Mouse (Mus musculus) midbrain, postnatal 0 days (tissue): Measurements from ENCODE around the gene Rps25. TPM values are rescaled to one million over a fixed set of nuclear protein-coding genes. Genes with fewer than 3 reads are reported as not detected.
"Not testable (repeated sequence)": the region's sequence is repeated elsewhere in the genome, so short reads cannot be mapped to it uniquely, and the experiment has no call there.

Experiments used
- ATAC-seq: fragments of 200-750 bp; cut with Nextera tagmentation; 2 replicates; pipeline ENCODE4 v1.8.0; 2017; ENCODE audit warnings: moderate number of reproducible peaks, mild to moderate bottlenecking, moderate TSS enrichment, moderate library complexity; ENCODE audit not compliant: low FRiP score
- DNase-seq: peaks from one replicate; pipeline ENCODE4 v3.0.0-alpha.2; 2015; ENCODE audit warnings: low spot score
- H3K27ac ChIP-seq: fragments of 300-500 bp; sonication (generic); 2 replicates; pipeline ENCODE4 v1.5.1; 2014; ENCODE audit warnings: low read depth, mild to moderate bottlenecking, low read length, mixed read lengths
- H3K27me3 ChIP-seq: fragments of 300-500 bp; sonication (generic); 2 replicates; pipeline ENCODE4 v1.6.1; 2014; ENCODE audit warnings: low read length, control low read depth, mixed read lengths; ENCODE audit not compliant: insufficient read depth
- H3K36me3 ChIP-seq: fragments of 300-500 bp; sonication (generic); 2 replicates; pipeline ENCODE4 v1.6.1; 2014; ENCODE audit warnings: low read length, control low read depth, mixed read lengths; ENCODE audit not compliant: insufficient read depth
- H3K4me1 ChIP-seq: fragments of 300-500 bp; sonication (generic); 2 replicates; pipeline ENCODE4 v1.6.1; 2014; ENCODE audit warnings: mild to moderate bottlenecking, control low read depth, antibody characterized with exemption, low read length, mixed read lengths; ENCODE audit not compliant: insufficient read depth
- H3K4me2 ChIP-seq: fragments of 300-500 bp; sonication (generic); 2 replicates; pipeline ENCODE4 v1.6.1; 2014; ENCODE audit warnings: low read depth, mild to moderate bottlenecking, low read length, mixed read lengths; ENCODE audit not compliant: poor library complexity, severe bottlenecking
- H3K4me3 ChIP-seq: fragments of 300-500 bp; sonication (generic); 2 replicates; pipeline ENCODE4 v1.5.1; 2014; ENCODE audit warnings: low read depth, mild to moderate bottlenecking, low read length, moderate library complexity
- H3K9ac ChIP-seq: fragments of 300-500 bp; sonication (generic); replicated peaks from 2 replicates; pipeline ENCODE4 v1.6.1; 2014; ENCODE audit warnings: mild to moderate bottlenecking, low read length, moderate library complexity, mixed read lengths; ENCODE audit not compliant: poor library complexity, severe bottlenecking
- H3K9me3 ChIP-seq: fragments of 300-500 bp; sonication (generic); 2 replicates; pipeline ENCODE4 v1.6.1; 2016; ENCODE audit warnings: low read length, control low read depth
- CTCF ChIP-seq: IDR thresholded peaks from 2 replicates; pipeline ENCODE4 v1.5.1; 2016; ENCODE audit warnings: antibody characterized with exemption, mild to moderate bottlenecking
- WGBS: fragments of 180-500 bp; shearing (Covaris S2); extraction: QIAGEN DNeasy Blood & Tissue Kit; methylation state at CpG from one replicate; pipeline ENCODE4 v1.1.7; 2014; 5-methylcytosine and 5-hydroxymethylcytosine counted together
- polyA plus RNA-seq: library from polyadenylated mRNA; unstranded; fragments of >200 nt; fragmentation: Nextera tagmentation; extraction: Ambion mirVana; gene quantifications from 2 replicates; pipeline ENCODE4 v1.2.1, GENCODE M21; 2015
- total RNA-seq: library from RNA; depleted of rRNA; stranded (reverse); fragments of >200 nt; gene quantifications from 2 replicates; pipeline ENCODE4 v1.2.3, GENCODE M21; 2014

Gene Rps25
- total and polyA plus RNA-seq, 2 experiments from 2014 or later = 298 to 1,621 TPM

- TF ChIP-seq CTCF = no peak
- Histone ChIP-seq H3K4me3 (no peak overlapping the region), H3K9ac (no peak overlapping the region), H3K4me1 (no peaks in the 10 kb centered on the region), H3K4me2 (no peak overlapping the region), H3K9me3 (no peaks in the 10 kb centered on the region), H3K27ac (no peak overlapping the region), H3K36me3 (no peaks in the 10 kb centered on the region), H3K27me3 (no peaks in the 10 kb centered on the region)
- no peak for ATAC-seq
- WGBS = 86% methylated on average over 6 of the region's 6 CpGs
- no peak for DNase-seq
These were observed 28.8 kb downstream of the Rps25 start for GRCm38 (mm10) chr9:44435747-44436146.

DNA sequence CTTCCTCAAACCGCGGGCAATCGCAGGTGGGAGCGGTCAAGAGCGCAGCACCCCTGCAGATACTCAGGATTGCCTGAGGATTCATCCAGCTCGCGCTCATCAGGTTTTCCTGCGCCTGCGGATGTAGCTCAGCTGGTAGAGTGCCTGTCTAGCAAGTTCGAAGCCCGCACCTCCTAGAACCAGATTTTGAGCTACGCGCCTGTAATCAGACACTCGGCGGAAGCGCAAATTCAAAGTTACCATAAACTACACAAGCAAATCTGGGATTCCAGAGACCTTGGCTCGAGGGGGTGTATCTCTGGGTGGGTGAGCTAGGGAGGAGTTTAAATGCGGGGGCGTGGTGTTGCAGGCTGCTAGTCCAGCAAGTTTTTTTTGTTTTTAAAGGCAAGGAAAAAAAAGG, 34.0 kb downstream of the Rps25 start, which contains the start of gene Foxr1:
Gene Foxr1 (minus strand): TSS at position 176 of the 400 bp plus-strand sequence.
- Histone ChIP-seq H3K36me3 (no peaks in the 10 kb centered on the region), H3K9ac (no peak within 1 kb of the TSS), H3K9me3 (no peaks in the 10 kb centered on the region), H3K27me3 (no peaks in the 10 kb centered on the region), H3K27ac (no peak within 1 kb of the TSS), H3K4me3 (no peak within 1 kb of the TSS), H3K4me2 (no peak within 1 kb of the TSS), H3K4me1 (no peaks in the 10 kb centered on the region)
- no peak for TF ChIP-seq CTCF
- WGBS = 82% methylated on average over 19 of the region's 19 CpGs
- ATAC-seq = no peak
- DNase-seq = no peak

DNA sequence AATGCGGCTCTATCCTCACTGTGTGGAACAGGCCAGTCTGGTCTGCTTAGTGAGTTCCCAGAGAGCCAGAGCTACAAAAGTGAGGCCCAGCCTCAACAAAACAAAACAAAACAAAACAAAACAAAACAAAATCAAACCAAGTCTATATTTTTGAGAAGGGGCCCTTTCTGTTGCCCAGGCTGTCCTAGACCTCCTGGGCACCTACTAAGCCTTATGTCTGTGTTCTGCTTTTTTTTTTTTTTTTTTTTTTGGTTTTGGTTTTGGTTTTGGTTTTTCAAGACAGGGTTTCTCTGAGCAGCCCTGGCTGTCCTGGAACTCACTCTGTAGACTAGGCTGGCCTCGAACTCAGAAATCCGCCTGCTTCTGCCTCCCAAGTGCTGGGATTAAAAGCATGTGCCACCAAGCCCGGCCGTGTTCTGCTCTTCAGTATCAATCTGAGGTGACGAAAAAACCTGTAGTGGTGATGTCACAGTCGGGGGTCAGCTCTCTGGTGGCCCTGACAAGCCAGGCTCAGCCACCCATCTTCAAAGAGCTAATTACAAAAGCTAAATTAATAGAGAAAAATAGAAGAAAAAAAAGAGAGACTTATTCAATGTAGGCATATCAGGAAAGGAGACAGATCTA, 37.6 kb downstream of the Rps25 start:
- H3K9me3 ChIP-seq, H3K36me3 ChIP-seq, H3K4me2 ChIP-seq, DNase-seq, H3K27me3 ChIP-seq, H3K4me3 ChIP-seq, H3K27ac ChIP-seq, H3K4me1 ChIP-seq, H3K9ac ChIP-seq, ATAC-seq: not testable (repeated sequence)
- WGBS = 85% methylated on average over 7 of the region's 7 CpGs

DNA sequence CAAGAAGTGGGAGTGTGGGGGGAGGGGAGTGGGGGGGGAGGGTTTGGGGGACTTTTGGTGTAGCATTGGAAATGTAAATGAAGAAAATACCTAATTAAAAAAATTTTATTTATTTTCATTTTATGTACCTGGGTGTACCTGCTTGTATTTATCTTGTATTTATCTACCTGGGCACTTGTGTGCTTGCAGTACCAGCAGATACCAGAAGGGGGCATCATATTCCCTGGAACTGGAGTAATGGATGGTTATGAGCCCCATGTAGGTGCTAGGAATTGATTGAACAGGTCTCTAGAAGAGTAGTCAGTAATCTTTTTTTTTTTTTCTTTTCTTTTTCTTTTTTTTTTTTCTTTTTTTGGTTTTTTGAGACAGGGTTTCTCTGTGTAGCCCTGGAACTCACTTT, 43.4 kb downstream of the Rps25 start:
- Histone ChIP-seq H3K9me3 (no peaks in the 10 kb centered on the region), H3K36me3 (no peaks in the 10 kb centered on the region), H3K9ac (no peak overlapping the region), H3K4me2 (no peak overlapping the region), H3K4me1 (no peaks in the 10 kb centered on the region), H3K27ac (no peak overlapping the region), H3K4me3 (no peak overlapping the region), H3K27me3 (no peaks in the 10 kb centered on the region)
- TF ChIP-seq CTCF = peak; percentile 45
- ATAC-seq (no peak), DNase-seq (no peak)

- no peak overlapping the region for H3K4me2 ChIP-seq
- peak; percentile 94 for TF ChIP-seq CTCF
- H3K27me3 ChIP-seq = no peaks in the 10 kb centered on the region
- H3K27ac ChIP-seq = no peak overlapping the region
- H3K4me3 ChIP-seq = no peak overlapping the region
- ATAC-seq = no peak
- no peaks in the 10 kb centered on the region for H3K36me3 ChIP-seq
- no peaks in the 10 kb centered on the region for H3K9me3 ChIP-seq
- no peak overlapping the region for H3K9ac ChIP-seq
- DNase-seq = peak; percentile 87
- 11% methylated on average over 14 of the region's 14 CpGs for WGBS
- H3K4me1 ChIP-seq = no peaks in the 10 kb centered on the region; the same call in 1 of the 2 replicates
These were observed 47.4 kb downstream of the Rps25 start for GRCm38 (mm10) chr9:44454132-44454890.

GRCm38 (mm10) chr9:44454891-44455220, 47.9 kb downstream of the Rps25 start, which contains the start of gene Upk2:
Gene Upk2 (minus strand): TSS chr9:44454976.
- 24% methylated on average over 4 of the region's 4 CpGs for WGBS
- DNase-seq = no peak
- no peak within 1 kb of the TSS for H3K4me3 ChIP-seq
- peak; percentile 50 for TF ChIP-seq CTCF
- H3K27me3 ChIP-seq = no peaks in the 10 kb centered on the region
- no peaks in the 10 kb centered on the region for H3K9me3 ChIP-seq
- no peak for ATAC-seq
- H3K4me2 ChIP-seq = no peak within 1 kb of the TSS
- H3K4me1 ChIP-seq = no peaks in the 10 kb centered on the region; the same call in 1 of the 2 replicates
- H3K9ac ChIP-seq = no peak within 1 kb of the TSS
- no peaks in the 10 kb centered on the region for H3K36me3 ChIP-seq
- H3K27ac ChIP-seq = no peak within 1 kb of the TSS
